Mouse (Mus musculus) small intestine, adult 2 months (tissue): ENCODE data around the gene Gm28539. TPM values are rescaled to one million over a fixed set of nuclear protein-coding genes. Genes with fewer than 3 reads are reported as not detected.

Source experiments
- H3K27ac ChIP-seq: fragments of 200-500 bp; 2 replicates; pipeline ENCODE4 v1.5.1; 2012; ENCODE audit warnings: low read depth, low read length, control low read depth, inconsistent platforms; ENCODE audit not compliant: insufficient read depth
- H3K27me3 ChIP-seq: fragments of 200-500 bp; 2 replicates; pipeline ENCODE4 v1.6.1; 2012; ENCODE audit warnings: mild to moderate bottlenecking, moderate library complexity, low read length, inconsistent platforms; ENCODE audit not compliant: control insufficient read depth, insufficient read depth
- H3K36me3 ChIP-seq: fragments of 200-500 bp; 2 replicates; pipeline ENCODE4 v1.6.1; 2012; ENCODE audit warnings: mild to moderate bottlenecking, low read length, control low read depth, inconsistent platforms; ENCODE audit not compliant: control insufficient read depth, insufficient read depth
- H3K4me1 ChIP-seq: fragments of 200-500 bp; 2 replicates; pipeline ENCODE4 v1.6.1; 2012; ENCODE audit warnings: low read length, inconsistent platforms, mixed read lengths; ENCODE audit not compliant: control insufficient read depth, insufficient read depth, insufficient read length
- H3K4me3 ChIP-seq: fragments of 200-500 bp; 2 replicates; pipeline ENCODE4 v1.5.1; 2012; ENCODE audit warnings: low read depth, mild to moderate bottlenecking, control low read depth, inconsistent platforms, low read length, moderate library complexity
- CTCF ChIP-seq: fragments of 200-500 bp; IDR thresholded peaks from 2 replicates; pipeline ENCODE4 v1.5.1; 2012; ENCODE audit warnings: low read depth, mild to moderate bottlenecking, control low read depth, inconsistent platforms, low read length, moderate library complexity, mixed read lengths; ENCODE audit not compliant: insufficient replicate concordance, insufficient read length; ENCODE audit errors: extremely low read depth
- POLR2A ChIP-seq: fragments of 200-500 bp; IDR thresholded peaks from 2 replicates; pipeline ENCODE4 v1.6.1; 2012; ENCODE audit warnings: low read depth, mild to moderate bottlenecking, control low read depth, inconsistent platforms, low read length, moderate library complexity
- WGBS: fragments of 180-500 bp; shearing (Covaris S2); methylation state at CpG from one replicate; pipeline ENCODE4 v1.1.7; 2018; 5-methylcytosine and 5-hydroxymethylcytosine counted together
- polyA plus RNA-seq: library from polyadenylated mRNA; depleted of rRNA; stranded (reverse); fragments of >200 nt; gene quantifications from 2 replicates; pipeline ENCODE4 v1.2.3, GENCODE M21; 2012; rRNA removed

The Gm28539 gene
- polyA plus RNA-seq: not detected in 2 replicates

DNA sequence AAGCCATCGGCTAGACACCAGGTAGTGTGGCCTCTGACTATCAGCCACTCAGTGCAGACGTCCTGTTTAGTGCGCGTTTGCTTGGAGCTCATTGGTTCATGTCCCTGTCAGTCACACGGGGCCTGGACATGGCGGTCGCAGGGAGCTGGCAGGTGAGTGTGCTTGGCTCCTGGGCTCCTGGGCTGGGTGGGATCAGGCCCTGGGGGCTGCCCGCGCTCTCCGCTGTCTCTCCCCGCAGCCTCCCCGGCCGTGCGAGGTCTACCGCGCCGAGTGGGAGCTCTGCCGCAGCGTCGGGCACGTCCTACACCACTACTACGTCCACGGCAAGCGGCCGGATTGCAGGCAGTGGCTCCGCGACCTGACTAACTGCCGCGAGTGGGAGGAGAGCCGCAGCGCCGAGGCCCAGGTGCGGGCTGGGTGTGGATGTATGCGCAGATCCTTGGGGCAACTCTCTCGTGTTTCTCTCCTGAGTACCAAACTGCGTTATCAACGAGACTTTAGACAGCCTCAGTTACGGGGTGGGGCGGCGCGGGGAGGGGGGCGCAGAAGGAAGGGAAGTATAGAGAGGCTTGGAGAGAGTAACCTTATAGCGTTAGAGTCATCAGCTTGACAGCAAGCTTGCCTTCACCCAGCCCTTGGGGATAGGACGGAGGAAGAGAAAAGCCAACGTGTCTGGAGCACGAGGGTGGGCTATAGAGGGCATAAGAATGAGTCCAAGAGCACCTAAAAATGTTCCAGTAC, at the start of gene Gm28539, which contains the start of gene 2510002D24Rik:
TSS of gene Gm28539 (plus strand) at position 117 of the 741 bp plus-strand sequence.
TSS of gene 2510002D24Rik (plus strand) at position 111 of the 741 bp plus-strand sequence.
- peaks cover 3% of the 10 kb centered on the region; the same call in 1 of the 2 replicates for H3K4me1 ChIP-seq
- no peaks in the 10 kb centered on the region for H3K27me3 ChIP-seq
- WGBS: 1% methylated on average over 46 of the region's 46 CpGs
- H3K4me3 ChIP-seq: peak within 1 kb of the TSS; percentile 93
- TF ChIP-seq POLR2A: peak; percentile 72; the same call in 1 of the 2 replicates
- no peak for TF ChIP-seq CTCF
- H3K36me3 ChIP-seq: peaks cover 18% of the 10 kb centered on the region
- peak within 1 kb of the TSS; percentile 35; the same call in 1 of the 2 replicates for H3K27ac ChIP-seq

DNA sequence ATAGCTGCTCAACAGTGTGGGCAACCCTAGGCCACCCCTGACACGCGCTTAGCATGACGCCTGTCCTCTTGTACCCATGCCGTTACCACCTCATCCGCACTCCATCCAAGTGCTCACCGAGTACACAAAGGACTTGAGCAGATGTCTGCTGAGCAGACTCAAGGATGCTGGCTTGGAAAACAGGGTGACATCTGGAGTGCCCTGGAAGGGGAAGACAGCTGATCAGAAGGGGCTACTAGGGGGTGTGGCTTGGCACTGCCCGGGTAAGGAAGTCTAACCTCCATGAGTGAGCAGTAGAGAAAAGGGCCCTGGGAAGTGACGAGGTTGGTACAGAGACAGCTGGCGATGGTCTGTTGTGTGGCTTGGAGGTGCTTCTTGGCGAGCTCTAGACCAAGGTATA, 49.7 kb upstream of the Gm28539 start:
- Histone ChIP-seq H3K4me1 (no peaks in the 10 kb centered on the region), H3K36me3 (peaks cover 5% of the 10 kb centered on the region), H3K27ac (no peak overlapping the region), H3K27me3 (no peaks in the 10 kb centered on the region), H3K4me3 (no peak overlapping the region)
- TF ChIP-seq CTCF (no peak), POLR2A (no peak)
- 92% methylated on average over 10 of the region's 10 CpGs for WGBS

DNA sequence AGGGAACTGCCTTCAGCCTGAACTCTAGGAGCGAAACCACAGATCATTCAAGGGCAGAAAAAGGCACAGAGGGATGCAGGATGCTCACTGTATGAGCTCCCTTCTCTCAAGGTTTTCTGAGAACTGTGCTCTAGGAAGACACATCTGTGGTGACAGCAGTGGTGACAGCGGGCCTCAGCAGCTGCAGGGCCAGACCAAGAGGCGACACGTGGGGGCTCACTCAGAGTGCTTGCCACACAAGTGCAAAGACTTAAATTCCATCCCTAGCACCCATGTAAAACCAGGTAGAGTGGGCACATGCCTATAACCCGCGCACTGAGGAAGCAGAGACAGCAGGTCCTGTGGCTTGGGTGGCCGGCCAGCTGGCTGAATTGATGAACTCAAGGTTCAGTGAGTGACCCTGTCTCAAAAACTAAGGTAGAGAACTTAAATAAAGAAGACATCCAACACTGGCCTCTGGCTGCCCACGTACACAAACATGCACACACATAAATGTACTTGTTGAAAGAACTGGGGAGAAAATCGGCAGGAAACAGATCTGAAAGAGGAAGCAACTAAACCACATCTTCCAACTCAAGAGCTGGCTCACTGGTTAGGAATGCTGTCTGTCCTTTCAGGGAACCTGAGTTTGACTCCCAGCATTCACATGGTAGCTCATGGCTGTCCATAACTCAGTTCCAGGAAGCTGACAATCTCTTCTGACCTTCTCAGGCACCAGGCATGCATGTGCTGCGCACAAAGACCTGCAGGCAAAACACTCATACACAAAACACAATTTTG, 47.6 kb upstream of the Gm28539 start:
- Histone ChIP-seq H3K4me3 (no peak overlapping the region), H3K4me1 (no peaks in the 10 kb centered on the region), H3K36me3 (peaks cover 7% of the 10 kb centered on the region), H3K27me3 (no peaks in the 10 kb centered on the region), H3K27ac (no peak overlapping the region)
- WGBS: 85% methylated on average over 10 of the region's 10 CpGs
- no peak for TF ChIP-seq CTCF
- no peak for TF ChIP-seq POLR2A

DNA sequence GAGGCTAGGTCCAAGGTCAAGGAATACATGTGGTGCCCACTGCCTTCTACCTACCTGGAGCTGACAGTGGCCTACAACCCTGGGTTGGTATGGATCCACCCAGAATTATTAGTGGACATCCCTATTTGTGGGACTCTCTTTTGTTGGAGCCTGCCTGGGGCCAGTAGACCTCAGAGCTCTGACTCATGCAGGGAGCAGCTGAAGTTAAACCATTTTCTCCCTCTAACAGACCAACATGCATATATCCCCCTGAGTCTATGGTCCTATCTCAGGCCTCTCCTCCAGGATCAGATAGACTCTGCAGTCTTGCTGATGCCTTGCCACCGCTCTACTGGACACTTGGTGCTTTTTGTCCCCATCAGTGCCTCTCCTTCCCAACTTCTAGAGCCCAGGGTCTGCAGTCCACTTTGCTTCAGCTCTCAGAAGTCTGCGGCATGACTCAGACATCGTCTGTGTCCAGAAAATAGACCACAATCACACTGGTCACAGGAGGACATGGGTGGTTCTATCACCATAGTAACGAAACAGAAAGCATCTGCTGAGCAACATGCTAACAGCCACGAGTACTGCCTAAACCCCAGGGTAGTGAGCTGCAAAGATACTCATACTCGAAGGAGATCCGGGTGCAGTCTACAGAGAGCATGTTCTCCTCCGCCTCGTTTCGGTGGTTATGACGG, 41.0 kb upstream of the Gm28539 start:
- Histone ChIP-seq H3K4me1 (no peaks in the 10 kb centered on the region), H3K27ac (no peak overlapping the region), H3K36me3 (peaks cover 12% of the 10 kb centered on the region), H3K4me3 (no peak overlapping the region), H3K27me3 (no peaks in the 10 kb centered on the region)
- TF ChIP-seq POLR2A (no peak), CTCF (no peak)
- WGBS: 89% methylated on average over 11 of the region's 11 CpGs

DNA sequence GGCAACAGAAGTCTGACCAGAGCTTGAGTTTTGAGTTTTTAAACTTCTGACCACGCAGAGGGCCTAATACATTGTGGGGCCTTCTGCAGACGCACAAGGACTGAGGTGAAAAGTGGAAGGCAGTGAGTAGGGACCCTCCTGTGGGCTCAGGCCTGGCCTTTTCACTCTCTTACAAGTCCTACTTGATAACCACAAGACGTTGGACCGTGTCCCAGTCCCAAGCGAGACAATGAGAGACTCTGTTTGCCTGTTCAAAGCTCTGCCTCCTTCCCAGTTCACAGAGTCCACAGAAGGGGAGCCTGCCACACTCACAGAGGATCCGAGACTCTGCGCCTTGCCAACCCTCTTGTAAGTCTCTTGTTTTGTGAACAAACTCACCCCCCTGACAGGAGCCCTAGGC, 39.7 kb upstream of the Gm28539 start:
- Histone ChIP-seq H3K27ac (no peak overlapping the region), H3K36me3 (peaks cover 14% of the 10 kb centered on the region), H3K27me3 (no peaks in the 10 kb centered on the region), H3K4me1 (no peaks in the 10 kb centered on the region), H3K4me3 (no peak overlapping the region)
- WGBS: 79% methylated on average over 7 of the region's 7 CpGs
- TF ChIP-seq POLR2A (no peak), CTCF (no peak)

DNA sequence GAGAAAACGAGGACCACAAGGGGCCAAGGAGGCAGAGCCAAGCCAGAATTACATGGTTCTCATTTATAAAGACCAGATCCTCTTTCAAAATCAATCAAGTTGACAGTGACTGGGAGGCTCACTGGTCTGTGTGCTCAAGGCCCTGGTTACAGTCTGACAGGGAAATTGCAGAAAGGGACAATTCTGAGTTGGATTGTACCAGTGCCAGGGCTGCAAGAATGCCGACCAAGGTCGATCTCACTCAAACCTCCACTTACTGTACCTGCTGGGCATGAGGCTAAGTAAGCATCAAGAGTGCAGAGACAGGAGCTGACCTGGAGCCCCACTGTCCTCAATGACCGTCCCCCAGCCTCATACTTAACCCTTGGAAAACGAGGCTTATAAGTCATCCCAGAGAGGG, 38.2 kb upstream of the Gm28539 start:
- WGBS: 90% methylated on average over 5 of the region's 5 CpGs
- TF ChIP-seq CTCF: no peak
- TF ChIP-seq POLR2A: no peak
- peaks cover 14% of the 10 kb centered on the region for H3K36me3 ChIP-seq

More for the DNA sequence above, 38.2 kb upstream of the Gm28539 start:
- H3K27ac ChIP-seq: no peak overlapping the region
- H3K27me3 ChIP-seq: no peaks in the 10 kb centered on the region
- no peaks in the 10 kb centered on the region for H3K4me1 ChIP-seq
- no peak overlapping the region for H3K4me3 ChIP-seq
